Mouse (Mus musculus) bone marrow, adult 2 months (tissue): Measurements from ENCODE around the gene Ifna2.

Source experiments
- CTCF ChIP-seq: fragments of 200-500 bp; IDR thresholded peaks from 2 replicates; pipeline ENCODE4 v1.5.1; 2011; ENCODE audit warnings: low read length, control low read depth; ENCODE audit not compliant: control insufficient read depth, insufficient read depth
- POLR2A ChIP-seq: fragments of 200-500 bp; IDR thresholded peaks from 2 replicates; pipeline ENCODE4 v1.6.1; 2011; ENCODE audit warnings: low read depth, mild to moderate bottlenecking, control low read depth, low read length, borderline replicate concordance; ENCODE audit not compliant: control insufficient read depth

GRCm38 (mm10) chr4:88640704-88641076 is 43.0 kb downstream of the Ifna2 start:
- TF ChIP-seq POLR2A (no peak), CTCF (no peak)
